Mouse (Mus musculus): ENCODE data around the gene Timd4.

- TF ChIP-seq CTCF (IDR thresholded peaks at IDR 0.05; ENCODE audit: insufficient read depth, low read length) (no peak), POLR2A (IDR thresholded peaks at IDR 0.05; ENCODE audit: borderline replicate concordance, extremely low read depth, low read depth, low read length) (no peak)
Measured at GRCm38 (mm10) chr11:46810511-46810910, at the start of gene Timd4.
